Mouse (Mus musculus) Muller cell, postnatal 12 days (primary cell): ENCODE results near the gene 2310002L09Rik.
"Not testable (repeated sequence)": the region's sequence is repeated elsewhere in the genome, so short reads cannot be mapped to it uniquely, and the experiment has no call there.

ENCODE experiments used
- DNase-seq: peaks from one replicate; pipeline ENCODE4 v3.0.0-alpha.2; 2015; ENCODE audit errors: inconsistent ontology term

Gene 2310002L09Rik

DNA sequence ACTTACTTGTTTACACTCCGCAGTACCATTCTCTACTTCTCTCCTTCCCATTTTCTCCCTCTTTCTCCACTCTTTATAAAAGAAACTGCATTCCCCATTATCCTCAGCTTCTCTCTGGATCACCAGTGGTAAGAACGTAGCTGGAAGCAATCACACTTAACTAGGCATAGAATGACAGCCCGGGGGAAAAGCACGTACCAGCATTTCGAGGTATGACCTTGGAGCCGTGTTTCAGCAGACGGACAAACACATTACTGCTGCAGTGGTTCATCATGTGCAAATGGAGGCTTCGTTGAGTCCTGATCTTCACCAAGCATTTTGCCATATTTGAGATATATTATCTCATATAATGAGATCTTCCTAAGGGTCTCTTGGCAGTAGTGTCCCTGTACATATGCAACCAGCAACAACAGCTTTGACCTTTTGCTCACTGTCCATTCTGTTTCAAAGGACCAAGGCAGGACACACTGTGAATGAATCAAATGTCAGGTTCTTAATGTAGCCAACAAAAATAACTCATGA lies at the start of gene 2310002L09Rik:
TSS of gene 2310002L09Rik (minus strand) at position 472 of the 522 bp plus-strand sequence.
- DNase-seq, result no peak

DNA sequence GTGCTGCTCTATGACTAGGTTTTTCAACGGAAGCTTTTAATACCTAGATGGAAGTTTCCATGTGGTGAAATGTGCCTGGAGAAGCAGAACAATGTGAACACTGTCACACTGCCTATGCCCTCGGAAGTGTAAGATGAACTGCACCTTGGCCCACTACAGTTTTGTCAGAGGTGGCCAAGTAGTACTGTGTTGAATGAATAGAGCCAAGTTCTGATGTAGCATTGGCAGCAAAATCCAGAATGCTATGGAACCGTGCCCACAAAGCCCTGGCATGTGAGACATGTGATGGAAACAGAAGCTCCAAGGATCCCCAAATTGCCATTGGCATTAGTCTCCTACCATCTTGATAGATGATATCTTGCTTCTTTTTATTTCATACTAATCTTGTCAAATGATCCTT lies 29.8 kb upstream of the 2310002L09Rik start:
- DNase-seq, result peak; percentile 9

DNA sequence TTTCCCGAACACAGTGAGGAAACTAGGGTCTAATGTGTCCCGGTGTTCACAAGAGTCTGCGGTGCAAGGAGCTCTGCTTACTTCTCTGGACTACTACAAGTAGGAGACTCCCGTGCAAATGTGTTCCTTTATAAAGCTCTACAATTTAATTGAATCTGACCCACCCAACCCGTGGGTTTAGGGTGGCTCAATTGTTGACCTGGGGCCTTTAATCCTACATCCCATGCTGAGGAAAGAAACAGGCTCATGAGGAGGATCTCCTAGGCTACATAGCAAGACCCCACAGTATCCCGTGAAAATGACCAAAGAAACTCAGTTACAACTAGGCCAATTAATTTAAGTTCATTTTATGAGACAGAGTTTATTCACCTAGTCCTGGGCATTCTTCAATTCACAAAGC lies 30.0 kb downstream of the 2310002L09Rik start, which contains the start of gene Gm11756:
TSS of gene Gm11756 (minus strand) at position 101 of the 400 bp plus-strand sequence.
- not testable (repeated sequence) for DNase-seq

DNA sequence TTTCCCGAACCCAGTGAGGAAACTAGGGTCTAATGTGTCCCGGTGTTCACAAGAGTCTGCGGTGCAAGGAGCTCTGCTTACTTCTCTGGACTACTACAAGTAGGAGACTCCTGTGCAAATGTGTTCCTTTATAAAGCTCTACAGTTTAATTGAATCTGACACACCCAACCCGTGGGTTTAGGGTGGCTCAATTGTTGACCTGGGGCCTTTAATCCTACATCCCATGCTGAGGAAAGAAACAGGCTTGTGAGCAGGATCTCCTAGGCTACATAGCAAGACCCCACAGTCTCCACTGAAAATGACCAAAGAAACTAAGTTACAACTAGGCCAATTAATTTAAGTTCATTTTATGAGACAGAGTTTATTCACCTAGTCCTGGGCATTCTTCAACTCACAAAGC lies 44.8 kb downstream of the 2310002L09Rik start, which contains the start of gene Gm13871:
TSS of gene Gm13871 (minus strand) at position 101 of the 400 bp plus-strand sequence.
- DNase-seq, result not testable (repeated sequence)

DNA sequence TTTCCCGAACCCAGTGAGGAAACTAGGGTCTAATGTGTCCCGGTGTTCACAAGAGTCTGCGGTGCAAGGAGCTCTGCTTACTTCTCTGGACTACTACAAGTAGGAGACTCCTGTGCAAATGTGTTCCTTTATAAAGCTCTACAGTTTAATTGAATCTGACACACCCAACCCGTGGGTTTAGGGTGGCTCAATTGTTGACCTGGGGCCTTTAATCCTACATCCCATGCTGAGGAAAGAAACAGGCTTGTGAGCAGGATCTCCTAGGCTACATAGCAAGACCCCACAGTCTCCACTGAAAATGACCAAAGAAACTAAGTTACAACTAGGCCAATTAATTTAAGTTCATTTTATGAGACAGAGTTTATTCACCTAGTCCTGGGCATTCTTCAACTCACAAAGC lies 59.6 kb downstream of the 2310002L09Rik start, which contains the start of gene Gm11757:
TSS of gene Gm11757 (minus strand) at position 101 of the 400 bp plus-strand sequence.
- DNase-seq, result not testable (repeated sequence)
